Mouse (Mus musculus) B cell, adult 67 days (primary cell): ENCODE measurements around the gene Ang2. TPM values are rescaled to one million over a fixed set of nuclear protein-coding genes. Genes with fewer than 3 reads are reported as not detected.

Experiments
- total RNA-seq, 2 experiments: library from RNA; stranded (reverse); gene quantifications; 4 replicates each; pipeline ENCODE4 v1.2.4; 2023

The Ang2 gene
- not detected for total RNA-seq

DNA sequence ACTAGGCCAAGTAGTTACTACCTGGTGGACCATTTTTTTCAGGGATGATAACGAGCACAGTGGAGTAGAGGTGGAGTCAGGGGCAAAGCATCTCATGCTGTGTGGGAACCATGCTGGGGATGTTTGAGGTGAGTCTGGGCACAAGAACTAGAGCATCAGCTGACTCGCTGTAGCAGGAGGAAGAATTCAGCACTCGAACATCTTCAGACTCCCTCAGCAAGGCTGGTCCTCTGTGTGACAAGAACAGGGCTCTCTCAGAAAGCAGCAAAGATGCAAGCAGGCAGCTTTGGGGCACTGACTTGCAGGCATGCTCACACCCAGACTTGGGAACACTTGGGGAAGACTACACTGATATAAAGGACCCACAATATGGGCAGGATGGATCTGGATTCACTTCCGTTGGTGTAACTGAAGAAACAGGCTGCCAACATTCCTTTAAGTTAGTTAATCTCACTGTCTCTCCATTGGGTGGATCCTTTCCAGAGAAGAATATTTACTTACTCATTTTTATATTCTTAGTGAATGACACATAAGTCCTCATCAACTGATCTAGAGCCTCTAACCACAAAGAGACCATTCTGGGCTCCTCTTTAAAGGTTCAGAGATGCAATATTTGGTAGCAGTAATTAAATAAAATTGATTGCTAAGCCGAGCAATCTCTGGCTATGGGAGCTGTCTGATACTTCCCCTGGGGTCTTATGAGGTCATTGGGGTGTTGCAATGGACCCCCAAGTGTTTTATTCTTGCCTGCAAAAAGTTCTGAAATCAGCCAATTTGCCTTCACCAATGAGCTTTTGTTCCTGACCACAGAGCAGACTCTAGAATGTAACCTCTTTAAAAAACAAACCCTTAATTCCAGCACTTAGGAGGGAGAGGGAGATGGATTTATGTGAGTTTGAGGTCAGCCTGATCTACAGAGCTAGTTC lies at the start of gene Ang2:
Gene Ang2 (minus strand): TSS at position 51 of the 926 bp plus-strand sequence.

DNA sequence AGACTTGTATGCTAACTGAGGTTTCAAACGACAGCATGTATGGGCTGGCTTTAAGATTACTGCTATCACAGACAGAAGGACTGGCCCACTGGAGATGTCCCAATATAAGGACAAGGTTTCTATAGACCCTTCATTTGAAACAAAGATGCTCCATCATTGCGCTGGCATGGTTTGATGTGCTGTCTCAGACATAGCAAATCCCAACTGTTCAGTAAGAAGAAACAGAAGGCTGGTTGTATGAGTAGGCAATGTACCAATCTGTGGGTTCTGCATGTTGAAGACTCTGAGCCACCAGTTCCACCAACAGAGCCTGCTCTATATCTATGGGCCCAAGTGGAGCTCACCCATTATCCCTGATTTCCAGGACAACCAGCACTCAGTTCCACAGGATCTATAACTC lies 4.2 kb upstream of the Ang2 start, which contains the start of gene Ear14:
Gene Ear14 (plus strand): TSS at position 277 of the 400 bp plus-strand sequence.

DNA sequence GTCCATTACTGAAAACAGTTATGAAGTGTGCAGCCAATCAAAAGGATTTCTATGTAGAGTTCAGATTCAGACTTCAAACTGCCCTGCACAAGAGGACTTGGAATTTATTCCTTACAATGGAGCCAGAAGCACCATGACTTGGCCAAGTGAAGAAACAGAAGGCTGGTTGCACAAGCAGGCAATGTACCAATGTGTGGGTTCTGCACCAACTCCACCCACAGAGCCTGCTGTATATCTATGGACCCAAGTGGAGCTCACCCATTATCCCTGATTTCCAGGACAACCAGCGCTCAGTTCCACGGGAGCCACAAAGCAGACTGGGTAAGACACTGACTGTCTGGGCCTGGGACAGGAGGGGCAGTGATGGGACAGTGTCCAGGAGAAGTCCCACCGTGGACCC lies 37.0 kb downstream of the Ang2 start, which contains the start of gene Rnase2b:
Gene Rnase2b (plus strand): TSS at position 285 of the 400 bp plus-strand sequence.

DNA sequence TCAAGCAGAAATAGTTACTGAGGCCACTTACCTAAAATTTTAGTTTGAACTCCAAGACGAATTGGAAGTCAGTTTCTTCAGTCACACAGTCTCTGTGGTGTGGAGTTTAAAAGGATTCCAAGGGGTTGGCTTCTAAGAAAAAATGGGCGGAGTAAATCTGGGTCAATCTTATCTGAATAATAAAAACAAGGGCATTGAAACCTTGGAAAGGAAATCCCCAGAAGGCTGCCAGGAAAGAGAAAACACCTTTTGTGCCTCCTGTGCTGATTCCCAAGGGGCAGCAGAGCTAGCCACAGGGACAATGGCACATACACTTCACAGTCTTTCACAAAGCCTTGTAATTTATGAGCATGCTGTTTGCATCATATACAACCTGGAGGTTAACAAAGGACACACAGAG lies 52.3 kb downstream of the Ang2 start, which contains the start of gene Rnase1:
Gene Rnase1 (minus strand): TSS at position 101 of the 400 bp plus-strand sequence.

Other genes with a start within 250 kb of the Ang2 start
- 1 to 10 TPM; 1.2 to 1.9 TPM for gene Pnp2, start 243.2 kb downstream of the Ang2 start, total RNA-seq
- gene Rnase10, start 191.4 kb downstream of the Ang2 start, total RNA-seq = not detected
- gene Rnase9, start 157.3 kb downstream of the Ang2 start, total RNA-seq = not detected
- gene Rnase11, start 149.0 kb downstream of the Ang2 start, total RNA-seq = not detected
- gene Rnase12, start 141.5 kb downstream of the Ang2 start, total RNA-seq = 1 to 10 TPM; 1.5 to 1.8 TPM
- gene Olfr750, start 124.7 kb downstream of the Ang2 start, total RNA-seq = not detected
- gene Rnase4, start 108.1 kb downstream of the Ang2 start, total RNA-seq = under 1 TPM; 0.49 to 0.65 TPM
- gene Ang, start 108.0 kb downstream of the Ang2 start, total RNA-seq = under 1 TPM in 1 of 2 experiments, not detected in 1; 0.83 TPM
- gene Eddm3b, start 84.7 kb downstream of the Ang2 start, total RNA-seq = not detected
- 100 to 1,000 TPM; 134 to 155 TPM for gene Rnase6, start 75.2 kb downstream of the Ang2 start, total RNA-seq
- not detected for gene Rnase1, start 52.4 kb downstream of the Ang2 start, total RNA-seq
- not detected for gene Rnase2b, start 36.9 kb downstream of the Ang2 start, total RNA-seq
- gene Ear14, start 4.2 kb upstream of the Ang2 start, total RNA-seq = not detected
- gene Rnase2a, start 57.0 kb upstream of the Ang2 start, total RNA-seq = not detected
- not detected for gene Gm7247, start 162.6 kb upstream of the Ang2 start, total RNA-seq
- not detected for gene Vmn2r88, start 211.7 kb upstream of the Ang2 start, total RNA-seq